Mouse (Mus musculus) limb, embryonic 11.5 days (tissue): ENCODE data around the gene Tbce. TPM values are rescaled to one million over a fixed set of nuclear protein-coding genes. Genes with fewer than 3 reads are reported as not detected.

Experiments used
- ATAC-seq: fragments of 200-750 bp; cut with Nextera tagmentation; 2 replicates; pipeline ENCODE4 v1.8.0; 2017; ENCODE audit warnings: low read depth; ENCODE audit not compliant: insufficient number of reproducible peaks, low FRiP score, low TSS enrichment
- DNase-seq: peaks from one replicate; pipeline ENCODE4 v3.0.0-alpha.2; 2015; ENCODE audit warnings: low spot score
- H3K27ac ChIP-seq: fragments of 300-500 bp; sonication (generic); replicated peaks from 2 replicates; pipeline ENCODE4 v1.5.1; 2014; ENCODE audit warnings: low read depth, mild to moderate bottlenecking, low read length
- H3K27me3 ChIP-seq: fragments of 300-500 bp; sonication (generic); 2 replicates; pipeline ENCODE4 v1.6.1; 2014; ENCODE audit warnings: mild to moderate bottlenecking, low read length, mixed read lengths; ENCODE audit not compliant: control insufficient read depth, insufficient read depth
- H3K36me3 ChIP-seq: fragments of 300-500 bp; sonication (generic); 2 replicates; pipeline ENCODE4 v1.6.1; 2014; ENCODE audit warnings: mild to moderate bottlenecking, low read length, moderate library complexity, mixed read lengths; ENCODE audit not compliant: control insufficient read depth, insufficient read depth
- H3K4me1 ChIP-seq: fragments of 300-500 bp; sonication (generic); 2 replicates; pipeline ENCODE4 v1.6.1; 2014; ENCODE audit warnings: low read length, mixed read lengths; ENCODE audit not compliant: control insufficient read depth, insufficient read depth
- H3K4me2 ChIP-seq: fragments of 300-500 bp; sonication (generic); 2 replicates; pipeline ENCODE4 v1.6.1; 2014; ENCODE audit warnings: low read depth, mild to moderate bottlenecking, moderate library complexity; ENCODE audit not compliant: severe bottlenecking
- H3K4me3 ChIP-seq: fragments of 300-500 bp; sonication (generic); 2 replicates; pipeline ENCODE4 v1.5.1; 2014; ENCODE audit warnings: low read depth, low read length
- H3K9ac ChIP-seq: fragments of 300-500 bp; sonication (generic); 2 replicates; pipeline ENCODE4 v1.6.1; 2014; ENCODE audit warnings: mild to moderate bottlenecking, low read length
- H3K9me3 ChIP-seq: fragments of 300-500 bp; sonication (generic); 2 replicates; pipeline ENCODE4 v1.6.1; 2016; ENCODE audit warnings: low read length; ENCODE audit not compliant: control insufficient read depth
- WGBS: fragments of 180-500 bp; shearing (Covaris S2); extraction: QIAGEN DNeasy Blood & Tissue Kit; methylation state at CpG from one replicate; pipeline ENCODE4 v1.1.7; 2014; 5-methylcytosine and 5-hydroxymethylcytosine counted together
- polyA plus RNA-seq: library from polyadenylated mRNA; unstranded; fragments of >200 nt; fragmentation: Nextera tagmentation; extraction: Ambion mirVana; gene quantifications from 2 replicates; pipeline ENCODE4 v1.2.1, GENCODE M21; 2014

Tbce gene
- polyA plus RNA-seq, 1 experiment from 2014 or later = 61.8 TPM

- Histone ChIP-seq H3K4me3 (peak overlapping the region; percentile 97), H3K4me1 (no peaks in the 10 kb centered on the region), H3K27ac (peak overlapping the region; percentile 83), H3K27me3 (no peaks in the 10 kb centered on the region), H3K36me3 (no peaks in the 10 kb centered on the region), H3K9me3 (no peaks in the 10 kb centered on the region), H3K4me2 (peak overlapping the region; percentile 62), H3K9ac (peak overlapping the region; percentile 98)
- DNase-seq (peak; percentile 43), ATAC-seq (no peak)
- under 1% methylated on average over 55 of the region's 65 CpGs for WGBS
Observed at GRCm38 (mm10) chr13:14064341-14065027, 25.0 kb upstream of the Tbce start.

- WGBS = 1% methylated on average over 25 of the region's 31 CpGs
- Histone ChIP-seq H3K4me2 (peak overlapping the region; percentile 62), H3K9ac (peak overlapping the region; percentile 98), H3K4me1 (no peaks in the 10 kb centered on the region), H3K9me3 (no peaks in the 10 kb centered on the region), H3K36me3 (peaks cover 1% of the 10 kb centered on the region; the same call in 1 of the 2 replicates), H3K27ac (peak overlapping the region; percentile 83), H3K4me3 (peak overlapping the region; percentile 97), H3K27me3 (no peaks in the 10 kb centered on the region)
- no peak; the same call in 1 of the 2 replicates for ATAC-seq
- DNase-seq = no peak
Observed at GRCm38 (mm10) chr13:14063942-14064271, 24.5 kb upstream of the Tbce start.

GRCm38 (mm10) chr13:14063013-14063941 lies 23.8 kb upstream of the Tbce start, which contains the start of the genes Arid4b and Ggps1:
Gene Arid4b, plus strand, starts transcription at chr13:14063232.
Gene Ggps1, minus strand, starts transcription at chr13:14063488.
- Histone ChIP-seq H3K4me1 (no peaks in the 10 kb centered on the region), H3K9me3 (no peaks in the 10 kb centered on the region), H3K4me3 (peak within 1 kb of the TSS; percentile 97), H3K36me3 (peaks cover 3% of the 10 kb centered on the region; the same call in 1 of the 2 replicates), H3K27ac (peak within 1 kb of the TSS; percentile 83), H3K27me3 (no peaks in the 10 kb centered on the region), H3K9ac (peak within 1 kb of the TSS; percentile 98), H3K4me2 (peak within 1 kb of the TSS; percentile 62)
- peak; percentile 98 for ATAC-seq
- under 1% methylated on average over 54 of the region's 64 CpGs for WGBS
- DNase-seq = peak; percentile 95

- 7% methylated on average over 11 of the region's 11 CpGs for WGBS
- Histone ChIP-seq H3K4me1 (no peaks in the 10 kb centered on the region), H3K36me3 (peaks cover 3% of the 10 kb centered on the region; the same call in 1 of the 2 replicates), H3K4me3 (peak overlapping the region; percentile 97), H3K27me3 (no peaks in the 10 kb centered on the region), H3K27ac (peak overlapping the region; percentile 76; the same call in 1 of the 2 replicates), H3K4me2 (peak overlapping the region; percentile 53), H3K9ac (peak overlapping the region; percentile 75), H3K9me3 (no peaks in the 10 kb centered on the region)
- ATAC-seq = no peak
- no peak for DNase-seq
Observed at GRCm38 (mm10) chr13:14062209-14063012, 23.0 kb upstream of the Tbce start.

GRCm38 (mm10) chr13:14059582-14059981 lies 20.1 kb upstream of the Tbce start:
- Histone ChIP-seq H3K27me3 (no peaks in the 10 kb centered on the region), H3K4me2 (no peak overlapping the region), H3K27ac (no peak overlapping the region), H3K4me1 (no peaks in the 10 kb centered on the region), H3K9ac (no peak overlapping the region), H3K4me3 (no peak overlapping the region), H3K36me3 (peaks cover 3% of the 10 kb centered on the region; the same call in 1 of the 2 replicates), H3K9me3 (no peaks in the 10 kb centered on the region)
- ATAC-seq (no peak), DNase-seq (no peak)

GRCm38 (mm10) chr13:14056801-14057200 lies 17.4 kb upstream of the Tbce start:
- Histone ChIP-seq H3K27ac (no peak overlapping the region), H3K9me3 (no peaks in the 10 kb centered on the region), H3K36me3 (peaks cover 6% of the 10 kb centered on the region; the same call in 1 of the 2 replicates), H3K27me3 (no peaks in the 10 kb centered on the region), H3K4me3 (no peak overlapping the region), H3K4me1 (no peaks in the 10 kb centered on the region), H3K4me2 (no peak overlapping the region), H3K9ac (no peak overlapping the region)
- DNase-seq = no peak
- WGBS = 90% methylated on average over 3 of the region's 3 CpGs
- no peak for ATAC-seq

GRCm38 (mm10) chr13:14049878-14050277 lies 10.4 kb upstream of the Tbce start:
- no peak for DNase-seq
- 92% methylated on average over 1 of the region's 1 CpGs for WGBS
- no peak overlapping the region for H3K4me3 ChIP-seq

GRCm38 (mm10) chr13:14044521-14044920 lies 5.1 kb upstream of the Tbce start:
- ATAC-seq (no peak), DNase-seq (no peak)
- no peak overlapping the region for H3K4me2 ChIP-seq
- H3K4me3 ChIP-seq = no peak overlapping the region
- H3K27me3 ChIP-seq = no peaks in the 10 kb centered on the region
- H3K9ac ChIP-seq = no peak overlapping the region
- H3K9me3 ChIP-seq = no peaks in the 10 kb centered on the region
- H3K4me1 ChIP-seq = no peaks in the 10 kb centered on the region
- H3K27ac ChIP-seq = no peak overlapping the region
- H3K36me3 ChIP-seq = peaks cover 5% of the 10 kb centered on the region; the same call in 1 of the 2 replicates
- 80% methylated on average over 2 of the region's 2 CpGs for WGBS

More at GRCm38 (mm10) chr13:14049878-14050277, 10.4 kb upstream of the Tbce start:
- H3K4me2 ChIP-seq = no peak overlapping the region
- H3K4me1 ChIP-seq = no peaks in the 10 kb centered on the region
- ATAC-seq = no peak
- no peak overlapping the region for H3K27ac ChIP-seq
- H3K9ac ChIP-seq = no peak overlapping the region
- H3K9me3 ChIP-seq = no peaks in the 10 kb centered on the region
- peaks cover 10% of the 10 kb centered on the region; the same call in 1 of the 2 replicates for H3K36me3 ChIP-seq
- H3K27me3 ChIP-seq = no peaks in the 10 kb centered on the region
